Mouse (Mus musculus): Measurements from ENCODE around the gene Dnah10.

DNA sequence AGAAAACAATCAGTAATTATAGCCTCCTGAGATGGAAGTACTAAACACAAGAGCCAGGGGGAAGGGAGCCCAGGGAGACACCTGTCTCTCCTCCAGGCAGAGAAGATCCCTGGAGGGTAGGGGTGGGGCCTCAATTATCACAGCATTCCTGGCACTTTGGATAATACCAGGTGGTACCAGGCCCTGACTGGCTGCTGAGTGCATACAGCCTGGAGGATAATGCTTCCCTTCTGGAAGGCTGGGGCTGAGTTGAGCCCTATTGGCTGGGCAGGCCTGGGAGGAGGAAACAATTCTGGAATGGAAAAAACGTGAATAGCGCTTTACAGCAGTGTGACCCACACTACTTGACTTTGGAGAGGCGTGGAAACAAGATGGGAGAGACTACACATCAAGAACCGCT lies 126.7 kb downstream of the Dnah10 start:
- no peak for TF ChIP-seq GATA1 (IDR thresholded peaks at IDR 0.05; ENCODE audit: low read length)
- no peak for TF ChIP-seq TAL1 (IDR thresholded peaks at IDR 0.05; ENCODE audit: low read length)
